Mouse (Mus musculus): ENCODE data around the gene Cacna2d3.

- TF ChIP-seq CTCF (IDR thresholded peaks at IDR 0.05; ENCODE audit: low read depth, low read length) (no peak), TAL1 (conservative IDR thresholded peaks at IDR 0.05; ENCODE audit: low read depth, low read length) (no peak), GATA1 (IDR thresholded peaks at IDR 0.05; ENCODE audit: borderline replicate concordance, low read length) (no peak)
Measured at GRCm38 (mm10) chr14:29122749-29123148, 598.9 kb downstream of the Cacna2d3 start.

All from G1E (cell line).